Mouse (Mus musculus): ENCODE results near the gene Gm17174. TPM values are rescaled to one million over a fixed set of nuclear protein-coding genes. Genes with fewer than 3 reads are reported as not detected.
"Not testable (repeated sequence)": the region's sequence is repeated elsewhere in the genome, so short reads cannot be mapped to it uniquely, and the experiment has no call there.

Gene Gm17174
- polyA plus RNA-seq (2015; fragmentation: Nextera tagmentation; extraction: Ambion mirVana): not detected in 2 replicates

GRCm38 (mm10) chr14:51592039-51592438 lies at the start of gene Gm17174:
Gm17174 (minus strand) TSS chr14:51592139.
- H3K9ac ChIP-seq; ATAC-seq (ENCODE audit: insufficient number of reproducible peaks, insufficient read depth, low FRiP score, low TSS enrichment, low read depth); H3K36me3 ChIP-seq; H3K9me3 ChIP-seq; H3K27ac ChIP-seq; H3K4me1 ChIP-seq; H3K27me3 ChIP-seq; H3K4me3 ChIP-seq; H3K4me2 ChIP-seq: not testable (repeated sequence)
- 87% methylated on average over 4 of the region's 4 CpGs for WGBS

- H3K9ac ChIP-seq; H3K27me3 ChIP-seq; H3K9me3 ChIP-seq; H3K36me3 ChIP-seq; ATAC-seq (ENCODE audit: insufficient number of reproducible peaks, insufficient read depth, low FRiP score, low TSS enrichment, low read depth); H3K4me2 ChIP-seq; H3K4me3 ChIP-seq; H3K4me1 ChIP-seq; H3K27ac ChIP-seq: not testable (repeated sequence)
- WGBS: 63% methylated on average over 1 of the region's 1 CpGs
Measured at GRCm38 (mm10) chr14:51635566-51635965, 43.6 kb upstream of the Gm17174 start, which contains the start of gene Gm4181. Gm4181 (minus strand) TSS chr14:51635666.

GRCm38 (mm10) chr14:51632426-51632825 lies 40.5 kb upstream of the Gm17174 start:
- not testable (repeated sequence) for H3K4me1 ChIP-seq; H3K4me3 ChIP-seq; H3K9me3 ChIP-seq; H3K27me3 ChIP-seq; H3K36me3 ChIP-seq; H3K9ac ChIP-seq; H3K27ac ChIP-seq; H3K4me2 ChIP-seq; ATAC-seq (ENCODE audit: insufficient number of reproducible peaks, insufficient read depth, low FRiP score, low TSS enrichment, low read depth)
- 88% methylated on average over 1 of the region's 1 CpGs for WGBS

GRCm38 (mm10) chr14:51611210-51611609 lies 19.3 kb upstream of the Gm17174 start, which contains the start of gene Gm17078:
Gm17078 (minus strand) TSS chr14:51611310.
- Histone ChIP-seq H3K27ac (no peak within 1 kb of the TSS), H3K27me3 (no peaks in the 10 kb centered on the region), H3K36me3 (no peaks in the 10 kb centered on the region), H3K9me3 (no peaks in the 10 kb centered on the region), H3K4me1 (no peaks in the 10 kb centered on the region), H3K4me3 (no peak within 1 kb of the TSS), H3K4me2 (no peak within 1 kb of the TSS), H3K9ac (no peak within 1 kb of the TSS)
- 84% methylated on average over 1 of the region's 1 CpGs for WGBS
- no peak for ATAC-seq (ENCODE audit: insufficient number of reproducible peaks, insufficient read depth, low FRiP score, low TSS enrichment, low read depth)

- H3K9ac ChIP-seq; H3K9me3 ChIP-seq; H3K27ac ChIP-seq; H3K27me3 ChIP-seq; H3K4me1 ChIP-seq; H3K36me3 ChIP-seq; ATAC-seq (ENCODE audit: insufficient number of reproducible peaks, insufficient read depth, low FRiP score, low TSS enrichment, low read depth); H3K4me2 ChIP-seq; H3K4me3 ChIP-seq: not testable (repeated sequence)
- 92% methylated on average over 2 of the region's 2 CpGs for WGBS
Measured at GRCm38 (mm10) chr14:51573963-51574362, 18.0 kb downstream of the Gm17174 start, which contains the start of gene Gm17175. Gm17175 (minus strand) TSS chr14:51574063.

GRCm38 (mm10) chr14:51552490-51552889 lies 39.4 kb downstream of the Gm17174 start, which contains the start of gene Gm5622:
Gm5622 (plus strand) TSS chr14:51552790.
- Histone ChIP-seq H3K36me3 (no peaks in the 10 kb centered on the region), H3K4me3 (no peak within 1 kb of the TSS), H3K9me3 (no peaks in the 10 kb centered on the region), H3K4me1 (no peaks in the 10 kb centered on the region), H3K9ac (no peak within 1 kb of the TSS), H3K27ac (no peak within 1 kb of the TSS), H3K4me2 (no peak within 1 kb of the TSS), H3K27me3 (no peaks in the 10 kb centered on the region)
- WGBS: 94% methylated on average over 4 of the region's 4 CpGs
- ATAC-seq (ENCODE audit: insufficient number of reproducible peaks, insufficient read depth, low FRiP score, low TSS enrichment, low read depth): no peak

Other genes starting within 250 kb of the Gm17174 start
- gene Gm7247, start 230.4 kb downstream of the Gm17174 start, polyA plus RNA-seq (2015; fragmentation: Nextera tagmentation; extraction: Ambion mirVana): not detected in 2 replicates
- not detected in 2 replicates for gene Vmn2r88, start 181.3 kb downstream of the Gm17174 start, polyA plus RNA-seq (2015; fragmentation: Nextera tagmentation; extraction: Ambion mirVana)
- gene Vmn2r89, start 140.3 kb downstream of the Gm17174 start, polyA plus RNA-seq (2015; fragmentation: Nextera tagmentation; extraction: Ambion mirVana): not detected in 2 replicates
- gene Gm5622, start 39.3 kb downstream of the Gm17174 start, polyA plus RNA-seq (2015; fragmentation: Nextera tagmentation; extraction: Ambion mirVana): not detected in 2 replicates
- gene Gm17175, start 18.1 kb downstream of the Gm17174 start, polyA plus RNA-seq (2015; fragmentation: Nextera tagmentation; extraction: Ambion mirVana): not detected in 2 replicates
- not detected in 2 replicates for gene Gm17078, start 19.2 kb upstream of the Gm17174 start, polyA plus RNA-seq (2015; fragmentation: Nextera tagmentation; extraction: Ambion mirVana)
- gene Gm4181, start 43.5 kb upstream of the Gm17174 start, polyA plus RNA-seq (2015; fragmentation: Nextera tagmentation; extraction: Ambion mirVana): not detected in 2 replicates
- not detected in 2 replicates for gene Gm17079, start 103.3 kb upstream of the Gm17174 start, polyA plus RNA-seq (2015; fragmentation: Nextera tagmentation; extraction: Ambion mirVana)
- gene Gm5800, start 125.0 kb upstream of the Gm17174 start, polyA plus RNA-seq (2015; fragmentation: Nextera tagmentation; extraction: Ambion mirVana): not detected in 2 replicates
- not detected in 2 replicates for gene Ang4, start 181.5 kb upstream of the Gm17174 start, polyA plus RNA-seq (2015; fragmentation: Nextera tagmentation; extraction: Ambion mirVana)
- not detected in 2 replicates for gene AY358078, start 207.9 kb upstream of the Gm17174 start, polyA plus RNA-seq (2015; fragmentation: Nextera tagmentation; extraction: Ambion mirVana)